Mouse (Mus musculus): ENCODE data around the gene Klf6. TPM values are rescaled to one million over a fixed set of nuclear protein-coding genes. Genes with fewer than 3 reads are reported as not detected.

Klf6 gene
- polyA plus RNA-seq, 1 experiment from 2014 or later, result 77.9 TPM

DNA sequence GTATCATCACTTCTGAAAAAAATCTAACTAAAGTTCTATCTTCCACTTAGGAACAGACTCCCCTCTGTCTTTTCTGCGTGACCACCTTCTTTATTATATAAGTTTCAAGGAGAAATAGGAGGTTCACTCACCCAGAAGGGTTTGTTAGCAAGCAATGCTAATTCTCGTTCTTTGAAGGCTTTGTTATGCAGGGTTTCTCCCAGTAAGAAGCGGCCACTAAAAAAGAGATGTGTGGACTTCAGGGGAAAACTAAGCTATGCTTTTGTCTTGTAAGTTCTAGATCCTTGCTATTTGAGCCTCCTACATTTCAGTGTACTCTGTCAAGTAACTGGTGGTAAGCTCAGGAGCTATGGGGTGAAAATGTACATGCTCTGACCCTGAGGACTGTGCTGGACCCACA, 38.4 kb downstream of the Klf6 start:
- DNase-seq (ENCODE audit: low spot score) (no peak), ATAC-seq (ENCODE audit: low FRiP score) (no peak)
- no peak overlapping the region for H3K4me2 ChIP-seq (replicated peaks; ENCODE audit: low read depth, low read length)
- no peaks in the 10 kb centered on the region for H3K9me3 ChIP-seq (ENCODE audit: control insufficient read depth, low read length)
- WGBS, result 46% methylated on average over 3 of the region's 3 CpGs
- H3K27me3 ChIP-seq (ENCODE audit: control insufficient read depth, insufficient read depth, low read length), result no peaks in the 10 kb centered on the region
- H3K27ac ChIP-seq (ENCODE audit: low read depth, low read length), result no peak overlapping the region
- no peak overlapping the region for H3K4me3 ChIP-seq (ENCODE audit: low read depth, low read length)
- no peaks in the 10 kb centered on the region for H3K4me1 ChIP-seq (replicated peaks; ENCODE audit: control insufficient read depth, insufficient read depth, low read length)
- no peak overlapping the region for H3K9ac ChIP-seq (ENCODE audit: low read depth, low read length)
- no peaks in the 10 kb centered on the region for H3K36me3 ChIP-seq (ENCODE audit: control insufficient read depth, insufficient read depth, low read length)

DNA sequence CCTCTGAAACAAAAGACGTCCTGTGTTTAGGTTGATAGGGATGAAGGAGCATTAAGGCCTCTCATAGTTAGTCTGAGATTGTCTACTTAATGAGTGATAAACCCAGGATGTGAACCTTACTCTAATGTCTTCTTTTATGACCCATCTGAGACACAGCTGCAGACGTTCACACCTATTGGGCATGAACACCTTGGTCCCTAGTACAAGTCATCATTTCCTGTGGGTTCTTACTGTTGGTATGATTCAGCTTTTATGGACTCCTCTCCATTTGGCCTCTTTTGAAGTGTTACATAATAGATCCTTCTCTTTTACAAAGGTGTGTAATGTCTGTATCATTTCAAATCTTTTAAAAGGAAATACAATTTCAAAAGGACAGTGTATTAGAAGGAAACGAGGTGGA, 51.9 kb downstream of the Klf6 start:
- ATAC-seq (ENCODE audit: low FRiP score) (no peak), DNase-seq (ENCODE audit: low spot score) (no peak)
- no peak overlapping the region for H3K4me3 ChIP-seq (ENCODE audit: low read depth, low read length)
- H3K27me3 ChIP-seq (ENCODE audit: control insufficient read depth, insufficient read depth, low read length), result no peaks in the 10 kb centered on the region
- no peaks in the 10 kb centered on the region for H3K9me3 ChIP-seq (ENCODE audit: control insufficient read depth, low read length)
- WGBS, result 78% methylated on average over 3 of the region's 3 CpGs
- no peak overlapping the region for H3K27ac ChIP-seq (ENCODE audit: low read depth, low read length)
- H3K36me3 ChIP-seq (ENCODE audit: control insufficient read depth, insufficient read depth, low read length), result no peaks in the 10 kb centered on the region
- no peaks in the 10 kb centered on the region for H3K4me1 ChIP-seq (replicated peaks; ENCODE audit: control insufficient read depth, insufficient read depth, low read length)
- no peak overlapping the region for H3K9ac ChIP-seq (ENCODE audit: low read depth, low read length)
- H3K4me2 ChIP-seq (replicated peaks; ENCODE audit: low read depth, low read length), result no peak overlapping the region

DNA sequence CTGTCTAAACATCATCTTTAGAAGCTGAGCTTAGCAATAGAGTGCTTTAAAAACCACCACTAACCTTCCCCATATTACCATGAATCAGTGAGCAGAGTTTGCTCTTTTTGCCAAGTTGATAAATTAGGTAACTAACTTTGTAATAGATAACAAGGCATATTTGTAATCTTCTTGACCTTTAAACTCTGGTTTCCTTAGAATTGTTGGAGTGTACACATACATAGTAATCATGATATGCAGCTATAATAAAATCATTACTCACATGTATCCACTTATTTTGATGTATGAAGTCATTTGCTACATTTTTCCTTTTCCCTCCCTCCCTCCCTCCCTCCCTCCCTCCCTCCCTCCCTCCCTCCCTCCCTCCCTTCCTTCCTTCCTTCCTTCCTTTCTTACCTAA, 56.1 kb downstream of the Klf6 start:
- ATAC-seq (ENCODE audit: low FRiP score), result no peak
- Histone ChIP-seq H3K4me1 (replicated peaks; ENCODE audit: control insufficient read depth, insufficient read depth, low read length) (no peaks in the 10 kb centered on the region), H3K4me3 (ENCODE audit: low read depth, low read length) (no peak overlapping the region), H3K4me2 (replicated peaks; ENCODE audit: low read depth, low read length) (no peak overlapping the region), H3K9ac (ENCODE audit: low read depth, low read length) (no peak overlapping the region), H3K36me3 (ENCODE audit: control insufficient read depth, insufficient read depth, low read length) (no peaks in the 10 kb centered on the region), H3K9me3 (ENCODE audit: control insufficient read depth, low read length) (no peaks in the 10 kb centered on the region), H3K27ac (ENCODE audit: low read depth, low read length) (no peak overlapping the region), H3K27me3 (ENCODE audit: control insufficient read depth, insufficient read depth, low read length) (no peaks in the 10 kb centered on the region)
- no peak for DNase-seq (ENCODE audit: low spot score)

DNA sequence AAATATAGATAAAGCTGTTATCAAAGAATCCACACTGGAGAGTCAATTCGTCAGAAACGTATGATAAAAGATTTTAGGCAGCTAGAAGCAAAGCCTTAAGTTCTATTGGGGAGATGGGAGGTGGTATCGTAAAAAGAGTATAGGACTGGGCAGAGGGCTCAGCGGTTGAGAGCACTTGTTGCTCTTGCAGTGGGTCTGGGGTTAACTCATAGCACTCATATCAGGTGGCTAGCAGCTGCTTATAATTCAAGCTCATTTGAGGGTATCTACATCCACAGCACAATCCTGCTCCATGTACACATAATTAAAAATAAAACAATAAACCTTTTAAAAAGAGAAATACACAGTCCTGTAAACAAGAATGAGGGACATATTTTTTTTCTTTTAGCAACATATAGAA, 58.7 kb downstream of the Klf6 start:
- Histone ChIP-seq H3K4me1 (replicated peaks; ENCODE audit: control insufficient read depth, insufficient read depth, low read length) (no peaks in the 10 kb centered on the region), H3K4me2 (replicated peaks; ENCODE audit: low read depth, low read length) (no peak overlapping the region), H3K4me3 (ENCODE audit: low read depth, low read length) (no peak overlapping the region), H3K27ac (ENCODE audit: low read depth, low read length) (no peak overlapping the region), H3K9ac (ENCODE audit: low read depth, low read length) (no peak overlapping the region), H3K9me3 (ENCODE audit: control insufficient read depth, low read length) (no peaks in the 10 kb centered on the region), H3K36me3 (ENCODE audit: control insufficient read depth, insufficient read depth, low read length) (no peaks in the 10 kb centered on the region), H3K27me3 (ENCODE audit: control insufficient read depth, insufficient read depth, low read length) (no peaks in the 10 kb centered on the region)
- WGBS, result 83% methylated on average over 4 of the region's 4 CpGs
- DNase-seq (ENCODE audit: low spot score), result no peak
- no peak for ATAC-seq (ENCODE audit: low FRiP score)

Data from hindbrain, embryonic 11.5 days (tissue).